Mouse (Mus musculus): ENCODE results near the gene Brdt. TPM values are rescaled to one million over a fixed set of nuclear protein-coding genes. Genes with fewer than 3 reads are reported as not detected.

Brdt gene
- polyA plus RNA-seq, 1 experiment from 2014 or later: 2.2 TPM

GRCm38 (mm10) chr5:107402436-107402835, 71.5 kb downstream of the Brdt start, which contains the start of gene Ephx4:
Ephx4 (plus strand) TSS chr5:107402736.
- Histone ChIP-seq H3K4me3 (replicated peaks; ENCODE audit: low read length) (peak within 1 kb of the TSS; percentile 59), H3K36me3 (ENCODE audit: control insufficient read depth, insufficient read depth, low read length) (no peaks in the 10 kb centered on the region), H3K27me3 (ENCODE audit: control insufficient read depth, insufficient read depth, low read length) (peaks cover 12% of the 10 kb centered on the region; the same call in 1 of the 2 replicates), H3K4me1 (ENCODE audit: control insufficient read depth, insufficient read depth, low read length) (no peaks in the 10 kb centered on the region), H3K27ac (ENCODE audit: low read length) (no peak within 1 kb of the TSS), H3K4me2 (ENCODE audit: low read depth, low read length) (peak within 1 kb of the TSS; percentile 98), H3K9ac (ENCODE audit: low read length) (peak within 1 kb of the TSS; percentile 77), H3K9me3 (replicated peaks; ENCODE audit: control insufficient read depth, low read length) (no peaks in the 10 kb centered on the region)
- ATAC-seq (ENCODE audit: insufficient read depth, low FRiP score): no peak
- WGBS: 27% methylated on average over 5 of the region's 5 CpGs

GRCm38 (mm10) chr5:107403011-107403946, 72.3 kb downstream of the Brdt start:
- peaks cover 12% of the 10 kb centered on the region; the same call in 1 of the 2 replicates for H3K27me3 ChIP-seq (ENCODE audit: control insufficient read depth, insufficient read depth, low read length)
- under 1% methylated on average over 71 of the region's 80 CpGs for WGBS
- H3K36me3 ChIP-seq (ENCODE audit: control insufficient read depth, insufficient read depth, low read length): no peaks in the 10 kb centered on the region
- ATAC-seq (ENCODE audit: insufficient read depth, low FRiP score): peak; percentile 71
- peak overlapping the region; percentile 59 for H3K4me3 ChIP-seq (replicated peaks; ENCODE audit: low read length)
- H3K27ac ChIP-seq (ENCODE audit: low read length): no peak overlapping the region
- peak overlapping the region; percentile 98 for H3K4me2 ChIP-seq (ENCODE audit: low read depth, low read length)
- no peaks in the 10 kb centered on the region for H3K4me1 ChIP-seq (ENCODE audit: control insufficient read depth, insufficient read depth, low read length)
- no peaks in the 10 kb centered on the region for H3K9me3 ChIP-seq (replicated peaks; ENCODE audit: control insufficient read depth, low read length)
- H3K9ac ChIP-seq (ENCODE audit: low read length): peak overlapping the region; percentile 77

- Histone ChIP-seq H3K9me3 (replicated peaks; ENCODE audit: control insufficient read depth, low read length) (no peaks in the 10 kb centered on the region), H3K36me3 (ENCODE audit: control insufficient read depth, insufficient read depth, low read length) (no peaks in the 10 kb centered on the region), H3K27me3 (ENCODE audit: control insufficient read depth, insufficient read depth, low read length) (peaks cover 12% of the 10 kb centered on the region; the same call in 1 of the 2 replicates), H3K4me2 (ENCODE audit: low read depth, low read length) (peak overlapping the region; percentile 98), H3K9ac (ENCODE audit: low read length) (peak overlapping the region; percentile 77), H3K27ac (ENCODE audit: low read length) (no peak overlapping the region), H3K4me3 (replicated peaks; ENCODE audit: low read length) (peak overlapping the region; percentile 59), H3K4me1 (ENCODE audit: control insufficient read depth, insufficient read depth, low read length) (no peaks in the 10 kb centered on the region)
- 35% methylated on average over 12 of the region's 12 CpGs for WGBS
- no peak for ATAC-seq (ENCODE audit: insufficient read depth, low FRiP score)
These were observed 73.2 kb downstream of the Brdt start for GRCm38 (mm10) chr5:107403947-107404684.

- no peak overlapping the region for H3K27ac ChIP-seq (ENCODE audit: low read length)
- peaks cover 12% of the 10 kb centered on the region; the same call in 1 of the 2 replicates for H3K27me3 ChIP-seq (ENCODE audit: control insufficient read depth, insufficient read depth, low read length)
- H3K4me2 ChIP-seq (ENCODE audit: low read depth, low read length): no peak overlapping the region
- H3K36me3 ChIP-seq (ENCODE audit: control insufficient read depth, insufficient read depth, low read length): no peaks in the 10 kb centered on the region
- no peak overlapping the region for H3K9ac ChIP-seq (ENCODE audit: low read length)
- H3K4me3 ChIP-seq (replicated peaks; ENCODE audit: low read length): no peak overlapping the region
- H3K4me1 ChIP-seq (ENCODE audit: control insufficient read depth, insufficient read depth, low read length): no peaks in the 10 kb centered on the region
- WGBS: 86% methylated on average over 4 of the region's 4 CpGs
- no peak for ATAC-seq (ENCODE audit: insufficient read depth, low FRiP score)
- H3K9me3 ChIP-seq (replicated peaks; ENCODE audit: control insufficient read depth, low read length): no peaks in the 10 kb centered on the region
These were observed 74.4 kb downstream of the Brdt start for GRCm38 (mm10) chr5:107405361-107405760.

GRCm38 (mm10) chr5:107410305-107410704, 79.3 kb downstream of the Brdt start:
- 83% methylated on average over 1 of the region's 1 CpGs for WGBS
- Histone ChIP-seq H3K9me3 (replicated peaks; ENCODE audit: control insufficient read depth, low read length) (no peaks in the 10 kb centered on the region), H3K36me3 (ENCODE audit: control insufficient read depth, insufficient read depth, low read length) (no peaks in the 10 kb centered on the region), H3K9ac (ENCODE audit: low read length) (no peak overlapping the region), H3K27ac (ENCODE audit: low read length) (no peak overlapping the region), H3K4me3 (replicated peaks; ENCODE audit: low read length) (no peak overlapping the region), H3K27me3 (ENCODE audit: control insufficient read depth, insufficient read depth, low read length) (peaks cover 2% of the 10 kb centered on the region; the same call in 1 of the 2 replicates), H3K4me2 (ENCODE audit: low read depth, low read length) (no peak overlapping the region), H3K4me1 (ENCODE audit: control insufficient read depth, insufficient read depth, low read length) (no peaks in the 10 kb centered on the region)
- no peak for ATAC-seq (ENCODE audit: insufficient read depth, low FRiP score)

GRCm38 (mm10) chr5:107411326-107411725, 80.4 kb downstream of the Brdt start:
- H3K27ac ChIP-seq (ENCODE audit: low read length): no peak overlapping the region
- no peak overlapping the region for H3K9ac ChIP-seq (ENCODE audit: low read length)
- H3K4me3 ChIP-seq (replicated peaks; ENCODE audit: low read length): no peak overlapping the region
- no peaks in the 10 kb centered on the region for H3K27me3 ChIP-seq (ENCODE audit: control insufficient read depth, insufficient read depth, low read length)
- no peaks in the 10 kb centered on the region for H3K4me1 ChIP-seq (ENCODE audit: control insufficient read depth, insufficient read depth, low read length)
- no peaks in the 10 kb centered on the region for H3K9me3 ChIP-seq (replicated peaks; ENCODE audit: control insufficient read depth, low read length)
- WGBS: 40% methylated on average over 4 of the region's 4 CpGs
- ATAC-seq (ENCODE audit: insufficient read depth, low FRiP score): no peak
- H3K4me2 ChIP-seq (ENCODE audit: low read depth, low read length): no peak overlapping the region
- no peaks in the 10 kb centered on the region for H3K36me3 ChIP-seq (ENCODE audit: control insufficient read depth, insufficient read depth, low read length)

- 84% methylated on average over 2 of the region's 2 CpGs for WGBS
- no peak overlapping the region for H3K9ac ChIP-seq (ENCODE audit: low read length)
- no peak for ATAC-seq (ENCODE audit: insufficient read depth, low FRiP score)
- no peak overlapping the region for H3K4me2 ChIP-seq (ENCODE audit: low read depth, low read length)
- H3K27me3 ChIP-seq (ENCODE audit: control insufficient read depth, insufficient read depth, low read length): no peaks in the 10 kb centered on the region
- H3K36me3 ChIP-seq (ENCODE audit: control insufficient read depth, insufficient read depth, low read length): no peaks in the 10 kb centered on the region
- no peaks in the 10 kb centered on the region for H3K9me3 ChIP-seq (replicated peaks; ENCODE audit: control insufficient read depth, low read length)
- H3K4me3 ChIP-seq (replicated peaks; ENCODE audit: low read length): no peak overlapping the region
- no peak overlapping the region for H3K27ac ChIP-seq (ENCODE audit: low read length)
- H3K4me1 ChIP-seq (ENCODE audit: control insufficient read depth, insufficient read depth, low read length): no peaks in the 10 kb centered on the region
These were observed 81.3 kb downstream of the Brdt start for GRCm38 (mm10) chr5:107412285-107412684.

- Histone ChIP-seq H3K4me3 (replicated peaks; ENCODE audit: low read length) (no peak overlapping the region), H3K27me3 (ENCODE audit: control insufficient read depth, insufficient read depth, low read length) (no peaks in the 10 kb centered on the region), H3K4me2 (ENCODE audit: low read depth, low read length) (no peak overlapping the region), H3K9ac (ENCODE audit: low read length) (no peak overlapping the region), H3K36me3 (ENCODE audit: control insufficient read depth, insufficient read depth, low read length) (no peaks in the 10 kb centered on the region), H3K27ac (ENCODE audit: low read length) (no peak overlapping the region), H3K4me1 (ENCODE audit: control insufficient read depth, insufficient read depth, low read length) (no peaks in the 10 kb centered on the region), H3K9me3 (replicated peaks; ENCODE audit: control insufficient read depth, low read length) (no peaks in the 10 kb centered on the region)
- WGBS: 71% methylated on average over 2 of the region's 2 CpGs
- no peak for ATAC-seq (ENCODE audit: insufficient read depth, low FRiP score)
These were observed 84.1 kb downstream of the Brdt start for GRCm38 (mm10) chr5:107415098-107415497.

GRCm38 (mm10) chr5:107421676-107422075, 90.7 kb downstream of the Brdt start:
- Histone ChIP-seq H3K4me2 (ENCODE audit: low read depth, low read length) (no peak overlapping the region), H3K27me3 (ENCODE audit: control insufficient read depth, insufficient read depth, low read length) (no peaks in the 10 kb centered on the region), H3K4me3 (replicated peaks; ENCODE audit: low read length) (no peak overlapping the region), H3K4me1 (ENCODE audit: control insufficient read depth, insufficient read depth, low read length) (no peaks in the 10 kb centered on the region), H3K9ac (ENCODE audit: low read length) (no peak overlapping the region), H3K9me3 (replicated peaks; ENCODE audit: control insufficient read depth, low read length) (no peaks in the 10 kb centered on the region), H3K27ac (ENCODE audit: low read length) (no peak overlapping the region), H3K36me3 (ENCODE audit: control insufficient read depth, insufficient read depth, low read length) (no peaks in the 10 kb centered on the region)
- 20% methylated on average over 1 of the region's 1 CpGs for WGBS
- no peak for ATAC-seq (ENCODE audit: insufficient read depth, low FRiP score)

Data from stomach, embryonic 16.5 days (tissue).